Mouse (Mus musculus): ENCODE results near the gene Pold4.

GRCm38 (mm10) chr19:4255583-4256162 is 24.0 kb downstream of the Pold4 start:
- TF ChIP-seq POLR2A (IDR thresholded peaks at IDR 0.05; ENCODE audit: extremely low read depth, insufficient read depth, low read length) (no peak), CTCF (IDR thresholded peaks at IDR 0.05; ENCODE audit: extremely low read depth, insufficient read depth, low read length) (peak; percentile 17; the same call in 1 of the 2 replicates)

Measured in cortical plate, adult 2 months (tissue).